Mouse (Mus musculus): ENCODE measurements at regions not wholly inside any gene's neighbourhood (a gene's known extent, or its start where the extent isn't known, plus 50 kb on each side); places are given as distances from the start of the nearest gene placed in this dataset.
A peak's percentile ranks its signal among the peaks of the same experiment; 100 is the strongest.

DNA sequence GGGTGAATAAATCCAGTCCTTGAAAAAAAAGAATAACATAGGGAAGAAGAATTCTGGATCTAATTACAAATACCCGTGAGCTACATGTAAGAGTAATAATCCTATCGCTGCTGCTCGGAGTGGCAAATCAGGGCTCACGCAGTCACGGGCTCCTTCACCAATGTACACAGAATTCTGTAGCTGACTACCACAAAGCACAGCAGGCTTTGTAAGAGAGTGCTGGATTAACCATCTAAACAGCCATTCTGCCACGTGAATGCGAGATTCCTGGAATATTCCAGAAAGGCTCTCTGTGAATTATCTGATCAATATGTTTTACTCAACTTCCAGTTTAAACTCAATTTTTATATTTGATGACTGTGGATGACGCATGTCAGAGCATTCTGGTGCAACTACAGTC, 165.1 kb upstream of the Isl1 start:
- no peak overlapping the region for H3K4me2 ChIP-seq (ENCODE audit: low read depth, low read length)
- H3K4me3 ChIP-seq (ENCODE audit: low read length): no peak overlapping the region
- H3K27me3 ChIP-seq (ENCODE audit: control insufficient read depth, insufficient read depth, low read length): no peaks in the 10 kb centered on the region
- no peaks in the 10 kb centered on the region for H3K36me3 ChIP-seq (ENCODE audit: control insufficient read depth, insufficient read depth)
- H3K4me1 ChIP-seq (ENCODE audit: control insufficient read depth, insufficient read depth, low read length): no peaks in the 10 kb centered on the region
- ATAC-seq (replicated peaks; ENCODE audit: extremely low read depth, insufficient read depth, low FRiP score): no peak
- no peak overlapping the region for H3K9ac ChIP-seq (ENCODE audit: low read length)
- no peaks in the 10 kb centered on the region for H3K9me3 ChIP-seq (replicated peaks; ENCODE audit: control insufficient read depth, low read length)
- WGBS: 80% methylated on average over 8 of the region's 8 CpGs
- H3K27ac ChIP-seq (ENCODE audit: low read length): no peak overlapping the region

DNA sequence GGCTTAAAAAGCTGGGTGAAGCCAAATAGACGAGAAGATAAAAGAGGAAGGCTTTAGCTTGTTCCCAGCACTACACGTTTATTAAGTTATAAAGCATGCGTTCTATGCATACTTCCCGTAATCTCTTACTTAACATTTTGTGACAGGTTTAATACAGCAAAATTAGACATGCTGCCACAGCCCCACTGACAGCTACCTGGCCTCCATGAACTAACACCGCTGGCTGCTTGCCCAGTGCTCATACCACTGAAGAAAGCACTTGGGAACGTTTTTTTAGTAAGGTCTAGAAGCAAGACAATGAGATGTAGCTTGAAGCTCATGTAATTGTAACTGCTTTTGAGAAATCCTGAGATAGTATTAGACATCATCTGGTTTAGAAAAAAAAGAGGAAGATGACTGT, 152.3 kb upstream of the Isl1 start:
- WGBS: 33% methylated on average over 6 of the region's 6 CpGs
- ATAC-seq (replicated peaks; ENCODE audit: extremely low read depth, insufficient read depth, low FRiP score): no peak
- no peaks in the 10 kb centered on the region for H3K36me3 ChIP-seq (ENCODE audit: control insufficient read depth, insufficient read depth)

DNA sequence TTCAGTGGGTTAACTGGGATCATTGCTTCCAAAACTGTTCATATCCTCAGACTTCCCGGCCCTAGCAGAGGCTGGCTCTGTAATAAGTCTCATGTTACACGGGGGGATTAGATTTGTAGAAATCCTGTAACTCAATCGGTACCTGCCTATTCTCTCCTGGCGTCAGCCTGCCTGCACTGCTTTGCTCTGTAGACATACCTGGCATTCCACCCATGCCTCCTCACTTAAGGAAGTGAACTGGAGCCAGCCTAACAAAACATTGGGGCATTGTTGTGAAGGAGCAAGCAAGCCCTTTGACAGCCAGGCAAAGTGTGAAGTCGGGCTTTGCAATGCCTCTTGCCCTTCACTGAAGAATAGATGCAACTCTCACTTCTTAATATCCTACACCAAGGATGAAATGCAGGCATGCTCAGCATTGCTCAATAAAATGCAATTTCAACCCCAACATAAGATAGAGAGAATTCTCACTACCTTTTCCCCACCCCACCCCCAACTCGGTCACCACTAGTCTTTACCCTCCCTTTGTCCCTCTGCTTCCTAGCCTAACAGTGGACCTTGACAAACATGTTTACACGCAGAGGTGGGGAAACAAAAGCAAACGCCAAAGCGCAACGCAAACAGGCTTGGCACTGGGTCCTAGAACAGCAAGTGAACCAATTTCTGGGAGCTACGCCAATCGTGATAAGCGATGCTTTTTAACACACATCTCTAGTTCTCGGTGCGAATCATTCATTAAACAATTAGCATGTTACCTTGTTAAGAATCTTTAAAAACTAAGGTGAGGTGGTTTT, 133.9 kb upstream of the Isl1 start:
- Histone ChIP-seq H3K4me2 (ENCODE audit: low read depth, low read length) (peak overlapping the region; percentile 58), H3K4me1 (ENCODE audit: control insufficient read depth, insufficient read depth, low read length) (peaks cover 6% of the 10 kb centered on the region), H3K27me3 (ENCODE audit: control insufficient read depth, insufficient read depth, low read length) (no peaks in the 10 kb centered on the region), H3K4me3 (ENCODE audit: low read length) (peak overlapping the region; percentile 30; the same call in 1 of the 2 replicates), H3K9me3 (replicated peaks; ENCODE audit: control insufficient read depth, low read length) (peaks cover 3% of the 10 kb centered on the region; the same call in 1 of the 2 replicates), H3K9ac (ENCODE audit: low read length) (no peak overlapping the region), H3K36me3 (ENCODE audit: control insufficient read depth, insufficient read depth) (no peaks in the 10 kb centered on the region), H3K27ac (ENCODE audit: low read length) (no peak overlapping the region)
- 17% methylated on average over 15 of the region's 15 CpGs for WGBS
- no peak for ATAC-seq (replicated peaks; ENCODE audit: extremely low read depth, insufficient read depth, low FRiP score)

More for the DNA sequence above, 152.3 kb upstream of the Isl1 start:
- H3K9ac ChIP-seq (ENCODE audit: low read length): no peak overlapping the region
- no peak overlapping the region for H3K4me3 ChIP-seq (ENCODE audit: low read length)
- no peak overlapping the region for H3K27ac ChIP-seq (ENCODE audit: low read length)
- no peak overlapping the region for H3K4me2 ChIP-seq (ENCODE audit: low read depth, low read length)
- peaks cover 2% of the 10 kb centered on the region; the same call in 1 of the 2 replicates for H3K4me1 ChIP-seq (ENCODE audit: control insufficient read depth, insufficient read depth, low read length)
- H3K27me3 ChIP-seq (ENCODE audit: control insufficient read depth, insufficient read depth, low read length): no peaks in the 10 kb centered on the region
- H3K9me3 ChIP-seq (replicated peaks; ENCODE audit: control insufficient read depth, low read length): no peaks in the 10 kb centered on the region

DNA sequence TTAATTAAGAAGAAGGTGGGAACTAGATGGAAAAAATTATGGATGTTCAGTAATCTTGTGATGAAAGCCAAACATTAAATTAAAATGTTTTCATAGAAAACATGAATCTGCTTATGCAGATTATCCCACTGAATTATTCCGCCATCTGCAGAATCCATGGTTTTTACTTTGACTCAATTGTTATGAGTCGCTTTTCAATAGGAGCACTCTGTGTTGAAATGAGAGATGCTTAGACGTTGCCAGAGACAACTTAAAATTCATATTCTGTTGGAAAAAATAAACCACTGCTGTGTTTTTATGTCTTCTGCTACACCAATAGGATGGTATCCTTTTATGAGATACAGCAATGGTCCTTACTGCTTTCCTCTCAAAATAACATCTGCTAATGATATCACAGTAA, 108.3 kb upstream of the Isl1 start:
- Histone ChIP-seq H3K4me3 (ENCODE audit: low read length) (no peak overlapping the region), H3K9me3 (replicated peaks; ENCODE audit: control insufficient read depth, low read length) (no peaks in the 10 kb centered on the region), H3K36me3 (ENCODE audit: control insufficient read depth, insufficient read depth) (no peaks in the 10 kb centered on the region), H3K4me1 (ENCODE audit: control insufficient read depth, insufficient read depth, low read length) (no peaks in the 10 kb centered on the region), H3K9ac (ENCODE audit: low read length) (no peak overlapping the region), H3K27ac (ENCODE audit: low read length) (no peak overlapping the region), H3K4me2 (ENCODE audit: low read depth, low read length) (no peak overlapping the region), H3K27me3 (ENCODE audit: control insufficient read depth, insufficient read depth, low read length) (no peaks in the 10 kb centered on the region)
- no peak for ATAC-seq (replicated peaks; ENCODE audit: extremely low read depth, insufficient read depth, low FRiP score)
- WGBS: 83% methylated on average over 3 of the region's 3 CpGs

DNA sequence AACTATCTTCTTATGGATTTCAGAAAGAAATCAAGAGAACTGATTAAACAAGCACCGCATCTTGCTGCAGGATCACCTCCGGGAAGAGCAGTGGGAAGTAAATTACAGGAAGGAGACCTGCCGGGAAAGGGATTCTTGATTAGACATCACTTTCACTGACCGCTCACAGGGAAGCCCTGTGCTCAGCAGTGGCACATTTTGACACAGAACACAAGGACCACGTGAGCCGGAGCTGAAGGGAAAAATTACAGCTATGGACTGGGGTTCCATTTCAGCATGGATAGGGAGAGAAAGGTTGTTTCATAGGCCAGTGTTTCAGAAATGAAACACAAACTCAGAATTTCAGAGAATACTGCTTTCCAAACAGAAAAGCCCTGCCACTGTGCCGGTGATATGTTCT, 105.0 kb upstream of the Isl1 start:
- ATAC-seq (replicated peaks; ENCODE audit: extremely low read depth, insufficient read depth, low FRiP score): no peak
- H3K4me2 ChIP-seq (ENCODE audit: low read depth, low read length): no peak overlapping the region
- no peaks in the 10 kb centered on the region for H3K9me3 ChIP-seq (replicated peaks; ENCODE audit: control insufficient read depth, low read length)
- H3K9ac ChIP-seq (ENCODE audit: low read length): no peak overlapping the region
- H3K4me1 ChIP-seq (ENCODE audit: control insufficient read depth, insufficient read depth, low read length): no peaks in the 10 kb centered on the region
- no peak overlapping the region for H3K4me3 ChIP-seq (ENCODE audit: low read length)
- no peaks in the 10 kb centered on the region for H3K27me3 ChIP-seq (ENCODE audit: control insufficient read depth, insufficient read depth, low read length)
- H3K36me3 ChIP-seq (ENCODE audit: control insufficient read depth, insufficient read depth): no peaks in the 10 kb centered on the region
- 26% methylated on average over 7 of the region's 7 CpGs for WGBS
- no peak overlapping the region for H3K27ac ChIP-seq (ENCODE audit: low read length)

DNA sequence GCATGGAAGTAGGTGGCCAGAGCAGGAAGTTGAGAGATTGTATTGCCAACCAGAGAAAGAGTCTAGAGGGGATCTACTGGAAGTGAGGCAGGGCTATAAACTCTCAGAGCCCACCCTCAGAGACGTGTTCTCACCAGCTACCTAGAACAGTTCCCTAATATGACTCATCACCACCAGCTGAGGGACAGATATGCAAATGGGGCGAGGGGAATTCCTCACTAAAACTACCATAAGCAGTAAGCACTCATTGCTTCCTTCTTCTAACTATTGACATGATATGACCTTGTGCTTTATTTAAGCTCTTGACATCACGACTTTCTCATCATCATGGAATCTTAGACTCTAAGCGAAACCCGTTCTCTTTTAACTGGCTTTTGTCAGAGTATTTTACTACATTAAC, 101.2 kb upstream of the Isl1 start:
- H3K4me2 ChIP-seq (ENCODE audit: low read depth, low read length): no peak overlapping the region
- H3K4me1 ChIP-seq (ENCODE audit: control insufficient read depth, insufficient read depth, low read length): no peaks in the 10 kb centered on the region
- no peak overlapping the region for H3K27ac ChIP-seq (ENCODE audit: low read length)
- H3K36me3 ChIP-seq (ENCODE audit: control insufficient read depth, insufficient read depth): no peaks in the 10 kb centered on the region
- no peak overlapping the region for H3K4me3 ChIP-seq (ENCODE audit: low read length)
- WGBS: 59% methylated on average over 5 of the region's 5 CpGs
- no peaks in the 10 kb centered on the region for H3K27me3 ChIP-seq (ENCODE audit: control insufficient read depth, insufficient read depth, low read length)
- H3K9me3 ChIP-seq (replicated peaks; ENCODE audit: control insufficient read depth, low read length): no peaks in the 10 kb centered on the region
- no peak for ATAC-seq (replicated peaks; ENCODE audit: extremely low read depth, insufficient read depth, low FRiP score)
- H3K9ac ChIP-seq (ENCODE audit: low read length): no peak overlapping the region

All from heart, embryonic 16.5 days (tissue).